Mouse (Mus musculus) intestine, embryonic 16.5 days (tissue): Measurements from ENCODE around the gene Tubg2. TPM values are rescaled to one million over a fixed set of nuclear protein-coding genes. Genes with fewer than 3 reads are reported as not detected.

ENCODE experiments used
- ATAC-seq: fragments of 200-750 bp; cut with Nextera tagmentation; 2 replicates; pipeline ENCODE4 v1.8.0; 2017; ENCODE audit warnings: moderate TSS enrichment, moderate library complexity
- H3K27ac ChIP-seq: fragments of 300-500 bp; sonication (generic); 2 replicates; pipeline ENCODE4 v1.5.1; 2014; ENCODE audit warnings: mild to moderate bottlenecking, low read length
- H3K27me3 ChIP-seq: fragments of 300-500 bp; sonication (generic); replicated peaks from 2 replicates; pipeline ENCODE4 v1.6.1; 2014; ENCODE audit warnings: low read length, control low read depth, mixed read lengths; ENCODE audit not compliant: control insufficient read depth, insufficient read depth
- H3K36me3 ChIP-seq: fragments of 300-500 bp; sonication (generic); 2 replicates; pipeline ENCODE4 v1.6.1; 2014; ENCODE audit warnings: low read length, control low read depth; ENCODE audit not compliant: control insufficient read depth, insufficient read depth
- H3K4me1 ChIP-seq: fragments of 300-500 bp; sonication (generic); 2 replicates; pipeline ENCODE4 v1.6.1; 2014; ENCODE audit warnings: low read length, control low read depth, mixed read lengths; ENCODE audit not compliant: control insufficient read depth, insufficient read depth
- H3K4me2 ChIP-seq: fragments of 300-500 bp; sonication (generic); 2 replicates; pipeline ENCODE4 v1.6.1; 2014; ENCODE audit warnings: low read depth, low read length, control low read depth
- H3K4me3 ChIP-seq: fragments of 300-500 bp; sonication (generic); 2 replicates; pipeline ENCODE4 v1.5.1; 2014; ENCODE audit warnings: mild to moderate bottlenecking, low read length
- H3K9ac ChIP-seq: fragments of 300-500 bp; sonication (generic); 2 replicates; pipeline ENCODE4 v1.6.1; 2014; ENCODE audit warnings: low read depth, low read length
- H3K9me3 ChIP-seq: fragments of 300-500 bp; sonication (generic); 2 replicates; pipeline ENCODE4 v1.6.1; 2016; ENCODE audit warnings: low read length, control low read depth; ENCODE audit not compliant: control insufficient read depth
- WGBS: fragments of 180-500 bp; shearing (Covaris S2); extraction: QIAGEN DNeasy Blood & Tissue Kit; methylation state at CpG from one replicate; pipeline ENCODE4 v1.1.7; 2014; 5-methylcytosine and 5-hydroxymethylcytosine counted together
- polyA plus RNA-seq: library from polyadenylated mRNA; unstranded; fragments of >200 nt; fragmentation: Nextera tagmentation; extraction: Ambion mirVana; gene quantifications from 2 replicates; pipeline ENCODE4 v1.2.1, GENCODE M21; 2015

The Tubg2 gene
- polyA plus RNA-seq, 1 experiment from 2014 or later, result 3.9 TPM

DNA sequence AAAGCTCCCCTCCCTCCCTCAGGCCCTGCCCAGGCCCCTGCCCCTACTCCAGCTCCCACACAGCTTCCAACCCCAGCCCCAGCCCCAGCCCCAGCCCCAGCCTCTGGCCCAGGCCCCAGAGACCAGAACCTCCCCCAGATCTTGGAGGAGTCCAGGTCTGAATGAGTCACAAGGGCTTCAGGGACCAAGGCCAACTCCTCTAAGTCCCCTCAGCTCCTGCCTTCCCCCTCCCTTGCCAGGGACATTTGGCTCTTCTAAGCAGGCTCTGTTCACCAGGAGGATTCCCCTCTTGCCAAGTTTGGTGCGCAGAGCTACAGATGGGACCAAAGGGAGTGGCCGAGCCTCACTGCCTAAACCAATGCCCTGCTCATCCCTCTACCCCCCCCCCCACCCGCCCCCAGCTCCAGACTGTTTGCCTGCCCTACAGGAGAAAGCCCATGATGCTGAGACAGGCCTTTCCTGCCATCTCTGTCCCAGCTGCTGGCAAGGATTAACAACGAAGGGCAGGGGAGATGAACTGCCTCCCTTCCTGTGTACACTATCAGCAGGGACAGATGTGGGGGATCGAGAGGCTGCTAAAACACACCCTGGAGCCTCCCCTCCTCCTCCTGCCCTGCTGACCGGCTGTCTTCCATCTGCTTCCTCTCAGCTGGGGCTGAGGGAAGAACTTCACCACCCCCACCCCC is 33.9 kb downstream of the Tubg2 start:
- Histone ChIP-seq H3K4me2 (no peak overlapping the region), H3K9me3 (no peaks in the 10 kb centered on the region), H3K36me3 (no peaks in the 10 kb centered on the region), H3K4me3 (no peak overlapping the region), H3K4me1 (peaks cover 25% of the 10 kb centered on the region), H3K27me3 (no peaks in the 10 kb centered on the region), H3K27ac (peak overlapping the region; percentile 88), H3K9ac (peak overlapping the region; percentile 35)
- 16% methylated on average over 6 of the region's 6 CpGs for WGBS
- ATAC-seq, result peak; percentile 88

DNA sequence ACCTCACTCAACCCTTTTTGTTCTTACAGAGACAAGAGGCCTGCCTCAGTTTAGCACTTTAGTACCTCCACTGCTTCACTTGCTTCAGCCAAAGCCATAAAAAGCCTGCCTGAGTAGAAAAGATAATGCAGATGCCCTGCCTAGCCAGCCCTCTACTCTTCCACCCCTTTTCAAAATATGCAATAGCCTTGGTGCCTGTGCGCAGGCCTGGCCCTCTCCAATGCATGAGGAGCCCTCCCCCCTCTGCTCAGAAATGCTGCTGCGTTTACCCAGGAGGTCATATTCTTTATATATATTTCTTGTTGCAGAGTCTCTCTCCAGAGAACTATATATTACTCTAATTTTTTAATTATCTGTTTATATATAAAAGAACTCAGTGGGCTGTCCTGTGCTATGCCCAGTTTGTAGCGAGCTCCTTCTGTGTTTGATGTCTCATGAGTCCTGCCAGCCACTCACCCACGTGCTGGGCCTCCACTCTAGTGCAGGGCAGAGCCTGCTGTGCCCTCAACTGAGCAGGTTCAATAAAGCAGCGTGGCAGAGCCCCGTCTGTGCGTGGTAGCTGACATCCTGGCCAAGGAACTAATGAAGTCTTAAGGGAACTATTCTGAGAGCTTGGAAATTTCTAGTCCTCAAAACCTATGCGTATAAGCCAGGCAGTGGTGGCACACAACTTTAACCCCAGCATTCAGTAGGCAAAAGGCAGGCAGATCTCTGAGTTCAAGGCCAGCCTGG is 34.6 kb downstream of the Tubg2 start:
- H3K9ac ChIP-seq, result peak overlapping the region; percentile 35
- WGBS, result 39% methylated on average over 8 of the region's 8 CpGs
- peaks cover 25% of the 10 kb centered on the region for H3K4me1 ChIP-seq
- H3K4me2 ChIP-seq, result no peak overlapping the region
- no peaks in the 10 kb centered on the region for H3K9me3 ChIP-seq
- peak overlapping the region; percentile 88 for H3K27ac ChIP-seq
- ATAC-seq, result peak; percentile 39; the same call in 1 of the 2 replicates
- H3K36me3 ChIP-seq, result no peaks in the 10 kb centered on the region
- H3K4me3 ChIP-seq, result no peak overlapping the region
- no peaks in the 10 kb centered on the region for H3K27me3 ChIP-seq

DNA sequence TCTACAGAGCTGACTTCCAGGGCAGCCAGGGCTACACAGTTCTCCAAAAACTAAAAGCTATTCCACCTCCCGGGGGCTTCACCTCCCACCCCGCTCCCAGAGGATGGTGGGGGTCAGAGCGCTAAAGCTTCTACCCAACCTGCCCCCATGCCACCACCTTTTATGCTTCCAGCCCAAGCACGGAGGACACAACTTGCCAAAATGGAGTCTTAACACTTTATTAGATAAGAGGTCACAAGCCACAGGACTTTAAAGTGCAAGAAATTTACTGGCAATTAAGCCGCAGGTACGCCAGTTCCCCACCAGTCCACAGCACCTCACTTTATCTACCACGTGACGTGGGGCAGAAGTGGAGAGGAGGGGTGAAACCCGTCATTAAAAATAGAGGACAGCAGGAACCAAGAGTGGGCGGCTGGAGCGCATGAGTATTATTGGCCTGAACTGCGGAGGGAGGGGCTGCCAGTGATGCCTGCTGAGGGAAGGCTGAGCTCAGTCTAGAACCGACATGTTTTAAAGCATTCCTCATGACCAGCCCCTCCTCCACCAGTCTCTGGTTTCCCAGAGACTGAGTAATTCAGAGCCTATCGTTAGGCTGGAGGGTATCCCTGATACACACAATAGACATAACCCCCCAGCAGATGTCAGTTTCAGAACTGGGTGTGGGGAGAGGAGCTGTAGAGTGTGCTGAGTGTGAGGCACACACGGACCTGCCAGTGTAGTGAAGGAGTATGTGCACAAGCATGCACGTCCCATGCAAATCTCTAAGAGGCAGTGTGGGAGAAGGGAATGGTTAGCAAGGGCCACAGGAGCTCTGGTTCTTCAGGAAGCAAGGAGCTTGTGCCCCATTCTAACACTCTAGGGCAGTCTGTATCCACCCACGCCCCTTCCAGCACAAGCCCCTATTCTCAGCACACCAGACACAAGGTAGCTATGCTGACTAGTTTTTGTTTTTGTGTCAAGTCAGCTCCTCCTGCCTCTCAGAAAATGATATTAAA is 35.5 kb downstream of the Tubg2 start:
- Histone ChIP-seq H3K4me1 (peaks cover 25% of the 10 kb centered on the region), H3K4me2 (no peak overlapping the region), H3K9me3 (no peaks in the 10 kb centered on the region), H3K36me3 (no peaks in the 10 kb centered on the region), H3K27ac (peak overlapping the region; percentile 88), H3K4me3 (no peak overlapping the region), H3K27me3 (no peaks in the 10 kb centered on the region), H3K9ac (no peak overlapping the region)
- ATAC-seq, result no peak
- 62% methylated on average over 17 of the region's 17 CpGs for WGBS

DNA sequence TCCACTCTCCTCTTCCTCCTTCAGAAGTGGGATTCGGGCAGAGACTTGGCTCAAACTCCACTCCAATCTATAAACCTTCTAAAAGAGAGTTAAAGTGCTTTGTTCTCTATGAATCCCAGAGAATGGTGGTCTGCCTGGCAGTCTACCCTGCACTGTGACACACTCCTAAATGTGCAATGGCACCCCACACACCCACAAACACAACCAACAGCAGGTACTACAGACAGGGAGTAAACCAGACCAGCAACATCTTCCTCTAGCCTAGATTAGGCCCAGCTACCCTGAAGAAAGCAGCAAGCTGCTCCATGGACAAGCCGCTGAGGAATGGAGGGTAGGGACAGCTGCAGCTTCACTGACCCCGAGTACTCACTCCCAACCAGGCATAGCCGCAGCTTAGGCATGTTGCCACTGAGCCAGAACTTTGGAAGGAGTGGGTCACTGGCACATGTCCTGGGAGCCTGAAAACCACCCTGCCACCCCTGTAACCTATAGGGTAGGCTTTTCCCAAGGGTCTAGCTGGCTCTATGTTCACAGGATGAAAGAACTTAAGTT is 36.3 kb downstream of the Tubg2 start:
- H3K9me3 ChIP-seq, result no peaks in the 10 kb centered on the region
- H3K27me3 ChIP-seq, result no peaks in the 10 kb centered on the region
- WGBS, result 77% methylated on average over 4 of the region's 4 CpGs
- H3K27ac ChIP-seq, result peak overlapping the region; percentile 5; the same call in 1 of the 2 replicates
- H3K36me3 ChIP-seq, result peaks cover 5% of the 10 kb centered on the region; the same call in 1 of the 2 replicates
- H3K4me2 ChIP-seq, result no peak overlapping the region
- no peak for ATAC-seq
- H3K4me3 ChIP-seq, result no peak overlapping the region
- no peak overlapping the region for H3K9ac ChIP-seq
- H3K4me1 ChIP-seq, result peaks cover 25% of the 10 kb centered on the region

DNA sequence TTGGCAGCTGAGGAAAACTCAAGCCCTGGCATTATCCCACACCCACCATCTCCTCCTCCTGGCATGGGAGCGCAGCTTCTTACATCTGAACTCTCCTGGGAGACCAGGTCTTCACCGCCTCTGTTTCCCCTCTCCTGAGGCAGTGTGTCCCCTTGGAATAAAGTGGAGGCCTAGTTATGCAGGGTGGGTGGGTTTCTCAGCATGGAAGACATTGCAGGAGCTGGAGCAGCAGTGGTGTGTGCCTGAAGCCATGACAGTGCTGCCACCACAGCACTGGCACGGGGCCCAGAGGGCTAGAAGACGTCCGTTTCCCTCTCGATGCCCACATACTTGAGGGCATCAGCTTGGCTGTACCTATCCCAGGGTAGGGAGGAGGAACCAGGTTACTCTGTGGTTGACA is 36.9 kb downstream of the Tubg2 start:
- 95% methylated on average over 6 of the region's 6 CpGs for WGBS

DNA sequence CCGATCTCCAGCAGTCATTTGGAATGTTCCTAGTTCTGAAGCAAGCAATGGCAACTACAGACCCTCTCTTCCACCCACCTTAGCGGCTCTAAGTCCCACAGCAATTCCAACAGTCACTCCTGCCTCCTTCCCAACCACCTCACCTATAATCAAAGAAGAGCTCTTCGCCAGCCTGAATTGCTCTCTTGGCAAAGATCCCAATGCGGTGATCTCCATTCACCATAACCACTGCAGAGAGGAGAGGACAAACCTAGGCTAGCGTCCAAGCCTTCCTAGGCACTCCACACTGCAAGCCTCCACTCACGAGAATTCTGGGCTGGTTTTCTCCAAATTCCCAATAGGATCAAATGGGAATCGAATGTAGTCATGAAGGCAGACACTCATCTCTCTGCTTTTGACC is 37.4 kb downstream of the Tubg2 start:
- H3K36me3 ChIP-seq, result peaks cover 5% of the 10 kb centered on the region; the same call in 1 of the 2 replicates
- WGBS, result 92% methylated on average over 7 of the region's 7 CpGs

More for the DNA sequence above, 36.9 kb downstream of the Tubg2 start:
- H3K9ac ChIP-seq, result no peak overlapping the region
- ATAC-seq, result no peak
- peaks cover 25% of the 10 kb centered on the region for H3K4me1 ChIP-seq
- H3K4me2 ChIP-seq, result no peak overlapping the region
- H3K4me3 ChIP-seq, result no peak overlapping the region
- peaks cover 5% of the 10 kb centered on the region; the same call in 1 of the 2 replicates for H3K36me3 ChIP-seq
- H3K9me3 ChIP-seq, result no peaks in the 10 kb centered on the region
- no peaks in the 10 kb centered on the region for H3K27me3 ChIP-seq
- no peak overlapping the region for H3K27ac ChIP-seq

GRCm38 (mm10) chr11:101194137-101194536 is 38.4 kb downstream of the Tubg2 start:
- no peak overlapping the region for H3K4me3 ChIP-seq
- WGBS, result 65% methylated on average over 5 of the region's 5 CpGs
- H3K27me3 ChIP-seq, result no peaks in the 10 kb centered on the region
- H3K4me2 ChIP-seq, result no peak overlapping the region
- no peaks in the 10 kb centered on the region for H3K9me3 ChIP-seq
- H3K36me3 ChIP-seq, result peaks cover 7% of the 10 kb centered on the region
- H3K27ac ChIP-seq, result no peak overlapping the region
- no peak for ATAC-seq
- H3K9ac ChIP-seq, result no peak overlapping the region
- peaks cover 16% of the 10 kb centered on the region for H3K4me1 ChIP-seq

More for the DNA sequence above, 37.4 kb downstream of the Tubg2 start:
- Histone ChIP-seq H3K9ac (no peak overlapping the region), H3K4me2 (no peak overlapping the region), H3K27me3 (no peaks in the 10 kb centered on the region), H3K27ac (no peak overlapping the region), H3K9me3 (no peaks in the 10 kb centered on the region), H3K4me1 (peaks cover 25% of the 10 kb centered on the region), H3K4me3 (no peak overlapping the region)
- no peak for ATAC-seq

DNA sequence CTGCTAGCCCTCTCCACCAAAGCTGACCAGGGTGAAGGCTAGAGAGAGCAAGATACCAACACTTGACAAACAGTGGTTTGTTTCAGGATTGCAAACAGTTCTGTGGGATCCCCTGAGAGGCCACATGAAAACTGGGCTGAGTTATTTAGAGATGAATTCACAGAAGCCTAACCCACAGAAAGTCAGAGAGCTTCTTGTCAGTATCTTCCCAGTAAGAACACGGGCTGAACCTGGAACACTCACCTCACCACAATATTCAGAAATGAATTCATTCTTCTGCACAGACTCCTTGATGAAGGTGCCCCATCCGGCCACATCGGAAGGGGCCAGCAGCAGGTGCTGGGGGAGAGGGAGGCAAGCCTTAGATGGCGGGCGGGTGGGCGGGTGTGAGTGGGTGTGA is 38.9 kb downstream of the Tubg2 start:
- ATAC-seq, result no peak
- H3K27me3 ChIP-seq, result no peaks in the 10 kb centered on the region
- no peak overlapping the region for H3K27ac ChIP-seq
- no peaks in the 10 kb centered on the region for H3K9me3 ChIP-seq
- H3K36me3 ChIP-seq, result peaks cover 10% of the 10 kb centered on the region
- no peak overlapping the region for H3K9ac ChIP-seq
- peaks cover 11% of the 10 kb centered on the region for H3K4me1 ChIP-seq
- WGBS, result 84% methylated on average over 6 of the region's 6 CpGs
- no peak overlapping the region for H3K4me2 ChIP-seq
- H3K4me3 ChIP-seq, result no peak overlapping the region
